Mouse (Mus musculus): ENCODE measurements around the gene Tceal3. TPM values are rescaled to one million over a fixed set of nuclear protein-coding genes. Genes with fewer than 3 reads are reported as not detected.
"Not testable (repeated sequence)": the region's sequence is repeated elsewhere in the genome, so short reads cannot be mapped to it uniquely, and the experiment has no call there.

Gene Tceal3
- total and polyA plus RNA-seq, 2 experiments from 2014 or later: 34.6 to 109 TPM

- DNase-seq (ENCODE audit: low spot score) (peak; percentile 38), ATAC-seq (ENCODE audit: low FRiP score) (peak; percentile 66)
- WGBS: 43% methylated on average over 4 of the region's 4 CpGs
- 0 out of 2 replicates have a peak overlapping the region, but pooled peaks have one; percentile 26 for H3K27ac ChIP-seq (ENCODE audit: low read depth, low read length)
- no peak for TF ChIP-seq CTCF (IDR thresholded peaks at IDR 0.05)
- H3K4me3 ChIP-seq (ENCODE audit: low read depth, low read length): no peak overlapping the region
- no peaks in the 10 kb centered on the region for H3K36me3 ChIP-seq (ENCODE audit: insufficient read depth, low read length)
- no peaks in the 10 kb centered on the region for H3K9me3 ChIP-seq (ENCODE audit: low read length)
- H3K27me3 ChIP-seq (ENCODE audit: insufficient read depth, low read length): no peaks in the 10 kb centered on the region
- no peak overlapping the region for H3K4me2 ChIP-seq (ENCODE audit: low read depth, low read length, poor library complexity, severe bottlenecking)
- no peaks in the 10 kb centered on the region for H3K4me1 ChIP-seq (ENCODE audit: insufficient read depth, low read length)
- H3K9ac ChIP-seq (replicated peaks; ENCODE audit: low read length, poor library complexity, severe bottlenecking): no peak overlapping the region
These were observed 44.5 kb downstream of the Tceal3 start for GRCm38 (mm10) chrX:136635116-136635515.

DNA sequence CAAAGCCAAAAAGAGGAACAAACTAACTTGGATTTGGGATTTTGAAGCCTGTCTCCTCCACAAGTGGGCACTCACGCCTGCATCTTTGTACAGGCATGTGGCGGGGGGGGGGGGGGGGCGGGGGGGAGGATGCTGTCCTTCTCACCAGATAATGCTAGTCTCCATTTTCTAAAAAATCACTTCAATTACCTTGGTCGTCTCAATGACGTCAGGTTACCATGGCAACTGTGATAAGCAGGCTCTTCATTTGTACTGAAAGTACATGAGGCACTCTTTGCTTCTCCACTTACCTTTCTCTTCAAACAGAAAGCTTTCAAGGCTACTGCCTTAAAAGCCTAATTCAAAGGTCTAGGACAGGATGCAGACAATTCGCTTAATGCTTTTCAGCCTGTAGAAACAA lies 49.1 kb downstream of the Tceal3 start:
- no peaks in the 10 kb centered on the region for H3K36me3 ChIP-seq (ENCODE audit: insufficient read depth, low read length)
- DNase-seq (ENCODE audit: low spot score) (peak; percentile 72), ATAC-seq (ENCODE audit: low FRiP score) (peak; percentile 69)
- no peak overlapping the region for H3K4me3 ChIP-seq (ENCODE audit: low read depth, low read length)
- H3K4me2 ChIP-seq (ENCODE audit: low read depth, low read length, poor library complexity, severe bottlenecking): no peak overlapping the region
- H3K27ac ChIP-seq (ENCODE audit: low read depth, low read length): peak overlapping the region; percentile 39; the same call in 1 of the 2 replicates
- H3K9ac ChIP-seq (replicated peaks; ENCODE audit: low read length, poor library complexity, severe bottlenecking): no peak overlapping the region
- TF ChIP-seq CTCF (IDR thresholded peaks at IDR 0.05): peak; percentile 46
- no peaks in the 10 kb centered on the region for H3K9me3 ChIP-seq (ENCODE audit: low read length)
- H3K4me1 ChIP-seq (ENCODE audit: insufficient read depth, low read length): no peaks in the 10 kb centered on the region
- H3K27me3 ChIP-seq (ENCODE audit: insufficient read depth, low read length): no peaks in the 10 kb centered on the region
- 37% methylated on average over 4 of the region's 6 CpGs for WGBS

GRCm38 (mm10) chrX:136645857-136646256 lies 55.2 kb downstream of the Tceal3 start:
- not testable (repeated sequence) for ATAC-seq (ENCODE audit: low FRiP score); DNase-seq (ENCODE audit: low spot score); H3K4me1 ChIP-seq (ENCODE audit: insufficient read depth, low read length); H3K4me3 ChIP-seq (ENCODE audit: low read depth, low read length); H3K27ac ChIP-seq (ENCODE audit: low read depth, low read length); H3K9ac ChIP-seq (replicated peaks; ENCODE audit: low read length, poor library complexity, severe bottlenecking); H3K9me3 ChIP-seq (ENCODE audit: low read length); H3K4me2 ChIP-seq (ENCODE audit: low read depth, low read length, poor library complexity, severe bottlenecking); H3K36me3 ChIP-seq (ENCODE audit: insufficient read depth, low read length); H3K27me3 ChIP-seq (ENCODE audit: insufficient read depth, low read length)
- 58% methylated on average over 3 of the region's 3 CpGs for WGBS

DNA sequence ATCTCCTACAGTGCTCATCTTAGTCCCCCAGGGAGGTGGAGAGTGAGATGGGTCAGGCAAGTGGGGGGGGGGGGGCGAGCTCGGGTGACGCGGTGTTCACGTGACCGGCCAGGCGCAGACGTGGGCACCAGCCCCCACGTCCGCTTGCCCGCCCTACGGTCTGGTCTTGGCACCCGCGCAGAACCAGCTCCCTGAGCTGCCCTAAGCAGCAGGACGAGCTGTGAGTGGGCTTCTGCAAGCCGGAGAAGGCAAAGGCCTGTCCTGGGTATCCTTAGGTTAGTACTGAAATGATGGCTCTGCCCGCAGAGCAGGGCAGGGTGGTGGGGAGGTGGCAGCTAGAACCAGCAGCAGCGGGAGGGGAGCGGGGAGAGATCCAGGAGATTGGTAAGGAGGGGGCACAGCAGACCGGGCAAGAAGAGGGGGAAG lies 75.7 kb downstream of the Tceal3 start:
- peak; percentile 92 for ATAC-seq (ENCODE audit: low FRiP score)
- Histone ChIP-seq H3K36me3 (ENCODE audit: insufficient read depth, low read length) (no peaks in the 10 kb centered on the region), H3K4me1 (ENCODE audit: insufficient read depth, low read length) (no peaks in the 10 kb centered on the region; the same call in 1 of the 2 replicates), H3K9me3 (ENCODE audit: low read length) (no peaks in the 10 kb centered on the region), H3K4me3 (ENCODE audit: low read depth, low read length) (peak overlapping the region; percentile 53), H3K9ac (replicated peaks; ENCODE audit: low read length, poor library complexity, severe bottlenecking) (peak overlapping the region; percentile 76), H3K4me2 (ENCODE audit: low read depth, low read length, poor library complexity, severe bottlenecking) (peak overlapping the region; percentile 50), H3K27ac (ENCODE audit: low read depth, low read length) (peak overlapping the region; percentile 84), H3K27me3 (ENCODE audit: insufficient read depth, low read length) (no peaks in the 10 kb centered on the region)
- WGBS: 26% methylated on average over 16 of the region's 20 CpGs
- no peak for TF ChIP-seq CTCF (IDR thresholded peaks at IDR 0.05)
- DNase-seq (ENCODE audit: low spot score): peak; percentile 43

- Histone ChIP-seq H3K27ac (ENCODE audit: low read depth, low read length) (peak overlapping the region; percentile 84), H3K4me2 (ENCODE audit: low read depth, low read length, poor library complexity, severe bottlenecking) (peak overlapping the region; percentile 50), H3K9ac (replicated peaks; ENCODE audit: low read length, poor library complexity, severe bottlenecking) (peak overlapping the region; percentile 76), H3K4me3 (ENCODE audit: low read depth, low read length) (peak overlapping the region; percentile 53)
- not testable (repeated sequence) for H3K4me1 ChIP-seq (ENCODE audit: insufficient read depth, low read length); H3K9me3 ChIP-seq (ENCODE audit: low read length); H3K27me3 ChIP-seq (ENCODE audit: insufficient read depth, low read length); H3K36me3 ChIP-seq (ENCODE audit: insufficient read depth, low read length)
- DNase-seq (ENCODE audit: low spot score) (peak; percentile 12), ATAC-seq (ENCODE audit: low FRiP score) (peak; percentile 78)
- 27% methylated on average over 22 of the region's 24 CpGs for WGBS
These were observed 76.3 kb downstream of the Tceal3 start for GRCm38 (mm10) chrX:136666762-136667464.

- no peak overlapping the region for H3K9ac ChIP-seq (replicated peaks; ENCODE audit: low read length, poor library complexity, severe bottlenecking)
- no peaks in the 10 kb centered on the region; the same call in 1 of the 2 replicates for H3K4me1 ChIP-seq (ENCODE audit: insufficient read depth, low read length)
- no peaks in the 10 kb centered on the region for H3K36me3 ChIP-seq (ENCODE audit: insufficient read depth, low read length)
- TF ChIP-seq CTCF (IDR thresholded peaks at IDR 0.05): no peak
- DNase-seq (ENCODE audit: low spot score) (no peak), ATAC-seq (ENCODE audit: low FRiP score) (no peak)
- H3K4me3 ChIP-seq (ENCODE audit: low read depth, low read length): no peak overlapping the region
- no peaks in the 10 kb centered on the region for H3K27me3 ChIP-seq (ENCODE audit: insufficient read depth, low read length)
- 42% methylated on average over 2 of the region's 2 CpGs for WGBS
- H3K9me3 ChIP-seq (ENCODE audit: low read length): no peaks in the 10 kb centered on the region
- no peak overlapping the region for H3K4me2 ChIP-seq (ENCODE audit: low read depth, low read length, poor library complexity, severe bottlenecking)
- H3K27ac ChIP-seq (ENCODE audit: low read depth, low read length): no peak overlapping the region
These were observed 78.2 kb downstream of the Tceal3 start for GRCm38 (mm10) chrX:136668794-136669193.
